Mouse (Mus musculus) retina, adult 2 months (tissue): ENCODE results near the gene Ubr7.

Experiments used
- DNase-seq: peaks from one replicate; pipeline ENCODE4 v3.0.0-alpha.2; 2012; ENCODE audit warnings: low read depth, low spot score

Ubr7 gene

DNA sequence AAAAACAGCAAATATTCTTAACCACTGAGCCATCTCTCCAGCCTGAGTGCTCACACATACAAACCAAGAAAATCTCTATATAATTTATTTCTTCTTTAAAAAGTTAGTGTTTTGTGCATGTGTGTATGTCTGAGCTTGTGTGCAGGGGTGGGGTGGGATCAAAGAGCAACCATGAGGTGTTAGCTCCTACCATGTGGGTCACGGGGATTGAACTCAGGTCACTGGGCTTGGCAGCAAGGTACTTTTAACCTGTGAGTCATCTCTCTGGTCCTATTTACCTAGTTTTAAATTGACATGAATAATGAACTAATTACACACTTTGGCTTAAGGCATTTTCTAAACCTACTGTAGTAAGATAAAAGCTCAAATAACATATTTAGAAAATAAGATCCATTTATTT is 68.6 kb downstream of the Ubr7 start:
- DNase-seq: no peak

DNA sequence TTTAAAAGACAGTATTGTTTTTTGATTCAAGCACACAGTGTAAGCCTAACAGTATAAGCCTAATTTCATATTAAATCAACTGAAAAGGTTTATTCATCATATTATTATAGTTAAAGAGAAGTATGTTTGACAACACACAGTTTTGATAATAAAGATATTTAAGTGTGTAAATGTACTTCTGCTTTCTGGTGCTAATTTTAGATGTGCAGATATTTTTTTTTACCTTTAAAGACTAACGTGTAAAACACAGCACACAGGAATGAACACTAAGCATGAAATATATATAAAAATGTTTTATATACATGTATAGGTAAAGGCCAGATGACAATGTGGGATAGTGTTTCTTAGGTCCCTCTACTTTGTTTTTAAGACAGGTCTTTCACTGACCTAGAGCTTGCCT is 69.4 kb downstream of the Ubr7 start:
- no peak for DNase-seq
